Mouse (Mus musculus): Measurements from ENCODE around the gene Polr2l.
"Not testable (repeated sequence)": the region's sequence is repeated elsewhere in the genome, so short reads cannot be mapped to it uniquely, and the experiment has no call there.

Polr2l gene

DNA sequence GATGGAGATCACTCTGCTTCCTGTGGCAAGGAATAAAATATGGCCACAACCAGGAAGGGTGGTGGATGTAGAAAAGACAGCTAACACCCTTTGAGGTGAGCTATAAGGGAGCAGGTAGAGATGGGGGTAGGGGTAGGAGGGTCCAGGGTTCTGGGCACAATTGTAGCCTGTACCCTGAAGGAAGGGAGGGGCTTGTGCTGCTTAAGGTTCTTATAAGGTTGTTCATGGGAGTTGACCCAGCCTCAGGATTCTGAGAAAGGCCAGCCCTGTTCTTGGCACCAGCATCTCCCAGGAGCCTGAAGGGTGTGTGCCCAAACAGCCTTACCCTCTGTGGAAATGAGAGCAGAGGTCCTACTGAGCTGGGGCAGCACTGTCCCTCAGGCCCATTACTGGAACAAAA lies 23.0 kb downstream of the Polr2l start:
- DNase-seq (ENCODE audit: low spot score), result no peak

DNA sequence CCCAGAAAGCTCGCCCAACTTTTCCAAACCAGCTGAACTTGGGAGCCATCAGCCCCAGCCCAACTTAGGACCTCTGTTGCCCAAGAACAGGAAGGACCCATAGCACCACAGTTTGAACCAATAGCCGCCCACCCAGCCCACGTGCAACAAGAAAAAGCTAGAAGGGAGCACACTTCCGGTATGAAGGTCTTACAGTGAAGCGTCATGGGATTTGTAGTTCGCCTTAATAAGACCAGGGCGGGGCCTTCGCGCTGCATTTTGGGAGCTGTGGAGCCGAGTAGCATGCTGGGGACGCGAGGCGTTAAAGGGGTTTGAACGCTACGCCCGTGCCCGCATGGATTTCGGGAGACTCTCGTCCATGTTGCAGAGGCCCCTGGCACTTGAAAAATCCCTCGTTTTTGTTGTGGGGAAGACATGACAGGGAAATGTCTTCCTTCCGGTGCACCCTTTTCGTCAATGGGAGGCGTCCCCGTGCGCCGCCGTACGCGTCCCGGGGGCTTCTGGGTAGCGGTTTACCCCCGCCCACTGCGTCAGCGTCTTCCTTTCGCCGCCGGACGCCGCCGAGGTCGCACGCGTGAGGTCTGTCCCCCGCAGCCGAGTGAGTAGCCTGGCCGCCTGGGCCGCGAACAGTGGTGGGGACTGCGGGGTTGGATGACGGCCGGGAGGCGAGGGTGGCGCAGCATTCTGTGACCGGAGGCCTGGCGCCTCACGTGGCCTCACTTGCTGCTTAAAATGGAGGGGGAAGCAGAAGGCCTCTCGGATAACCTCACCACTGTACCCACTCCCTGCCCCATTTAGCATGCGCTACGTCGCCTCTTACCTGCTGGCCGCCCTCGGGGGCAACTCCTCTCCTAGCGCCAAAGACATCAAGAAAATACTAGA lies 27.6 kb downstream of the Polr2l start, which contains the start of gene Rplp2:
TSS of gene Rplp2 (plus strand) at position 261 of the 882 bp plus-strand sequence.
- peak; percentile 96 for DNase-seq (ENCODE audit: low spot score)

DNA sequence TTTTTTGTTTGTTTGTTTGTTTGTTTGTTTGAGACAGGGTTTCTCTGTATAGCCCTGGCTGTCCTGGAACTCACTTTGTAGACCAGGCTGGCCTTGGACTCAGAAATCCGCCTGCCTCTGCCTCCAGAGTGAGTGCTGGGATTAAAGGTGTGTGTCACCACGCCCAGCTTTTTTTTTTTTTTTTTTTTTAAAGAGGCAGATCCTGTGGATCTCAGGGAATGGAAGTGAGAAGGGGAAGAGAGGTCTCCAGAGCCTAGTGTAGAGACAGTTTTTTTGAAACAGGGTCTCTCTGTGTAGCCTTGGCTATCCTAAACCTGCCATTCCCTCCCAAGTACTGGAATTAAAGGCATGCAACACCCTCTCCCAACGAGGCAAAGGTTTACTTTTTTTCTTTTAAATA lies 28.6 kb downstream of the Polr2l start:
- not testable (repeated sequence) for DNase-seq (ENCODE audit: low spot score)

DNA sequence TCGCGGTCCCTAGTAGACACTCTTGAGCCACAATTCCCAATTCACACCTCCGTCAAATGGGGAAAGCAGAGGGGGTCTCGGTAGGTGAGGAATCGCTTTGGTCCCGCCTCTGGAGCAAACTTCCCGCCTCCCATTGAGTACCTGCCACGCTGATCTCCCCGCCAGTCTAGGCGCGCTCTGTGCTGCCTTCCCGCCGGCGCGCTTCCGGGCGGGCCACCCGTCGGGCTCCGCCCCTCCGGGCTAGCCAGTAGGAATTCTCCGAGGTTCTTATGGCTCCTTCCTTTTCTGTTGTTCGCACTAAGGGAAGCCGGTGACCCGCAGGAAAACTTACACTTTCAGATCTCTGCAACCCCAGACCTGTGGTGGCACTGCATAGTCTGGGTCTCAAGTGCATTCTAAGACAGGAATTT lies 31.1 kb downstream of the Polr2l start, which contains the start of gene Pidd1:
TSS of gene Pidd1 (minus strand) at position 198 of the 410 bp plus-strand sequence.
- DNase-seq (ENCODE audit: low spot score), result peak; percentile 91

DNA sequence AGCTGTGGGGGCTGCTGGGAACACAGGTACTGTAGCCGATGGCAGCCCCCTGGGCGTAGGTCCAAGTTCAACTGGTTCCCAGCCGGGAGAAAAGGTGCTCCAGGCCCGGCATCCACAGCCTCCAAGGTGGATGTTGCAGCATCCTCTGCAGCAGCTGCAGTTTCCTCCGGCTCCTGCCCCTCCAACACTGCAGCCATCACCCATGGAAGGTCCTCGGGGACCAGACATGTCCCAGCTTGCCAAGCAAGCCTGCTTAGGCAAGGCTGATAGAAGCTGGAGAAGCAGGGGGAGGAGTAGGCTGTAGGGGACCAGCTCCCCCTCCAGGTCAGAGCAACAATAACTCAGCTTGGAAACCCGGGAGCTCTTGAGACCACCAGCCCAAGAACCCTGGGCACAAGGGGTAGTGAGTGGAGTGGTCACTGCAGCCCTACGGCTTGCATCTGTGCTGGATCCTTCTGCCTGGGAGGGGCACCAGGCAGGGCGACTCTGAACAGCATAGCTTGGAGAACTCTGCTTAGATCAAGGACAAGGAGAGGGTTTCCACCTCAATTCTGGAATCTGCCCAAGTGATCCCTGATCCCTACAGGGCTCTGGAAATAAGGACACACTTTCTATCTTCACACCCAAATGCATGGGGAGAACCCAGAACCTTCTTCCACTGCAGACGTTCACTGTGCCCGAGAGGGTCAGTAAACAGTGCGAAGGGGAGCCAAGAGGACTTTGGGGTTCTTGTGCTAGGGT lies 31.7 kb downstream of the Polr2l start:
- peak; percentile 76 for DNase-seq (ENCODE audit: low spot score)

DNA sequence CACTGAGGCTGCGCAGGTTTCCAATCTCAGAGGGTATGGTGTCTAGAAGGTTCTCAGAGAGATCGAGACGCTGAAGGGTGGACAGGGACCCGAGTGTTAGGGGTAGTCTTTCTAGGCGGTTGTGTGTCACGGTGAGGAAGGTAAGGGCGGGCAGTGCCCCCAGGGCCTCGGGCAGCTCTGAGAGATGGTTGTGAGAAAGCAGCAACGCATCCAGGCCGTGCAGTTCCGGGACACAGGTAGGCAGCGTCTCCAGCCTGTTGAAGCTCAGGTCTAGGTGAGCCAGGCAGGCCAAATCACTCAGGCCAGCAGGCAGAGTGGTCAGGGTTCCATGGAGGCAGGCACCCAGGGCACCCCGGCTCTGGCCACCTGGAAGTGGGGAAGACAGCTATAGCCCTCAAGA lies 32.7 kb downstream of the Polr2l start:
- no peak for DNase-seq (ENCODE audit: low spot score)

DNA sequence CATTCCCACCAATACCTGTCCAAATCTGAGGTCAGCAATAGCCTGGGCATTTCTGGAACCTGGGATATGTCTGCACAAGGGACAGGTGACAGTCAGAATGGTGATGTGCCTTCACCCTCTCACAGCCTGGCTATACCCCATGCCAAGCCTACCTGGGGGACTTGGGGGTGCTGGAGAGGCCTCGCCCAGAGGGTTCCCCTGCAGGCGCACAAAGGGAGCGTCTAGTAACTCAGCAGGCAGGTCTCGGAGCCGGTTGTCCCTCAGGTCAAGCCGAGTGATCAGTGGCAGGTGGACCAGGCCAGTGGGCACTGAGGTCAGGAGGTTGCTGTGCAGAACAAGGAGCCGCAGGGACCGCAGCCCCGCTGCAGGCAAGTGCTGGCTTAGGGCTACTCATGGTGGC lies 33.5 kb downstream of the Polr2l start:
- no peak for DNase-seq (ENCODE audit: low spot score)

DNA sequence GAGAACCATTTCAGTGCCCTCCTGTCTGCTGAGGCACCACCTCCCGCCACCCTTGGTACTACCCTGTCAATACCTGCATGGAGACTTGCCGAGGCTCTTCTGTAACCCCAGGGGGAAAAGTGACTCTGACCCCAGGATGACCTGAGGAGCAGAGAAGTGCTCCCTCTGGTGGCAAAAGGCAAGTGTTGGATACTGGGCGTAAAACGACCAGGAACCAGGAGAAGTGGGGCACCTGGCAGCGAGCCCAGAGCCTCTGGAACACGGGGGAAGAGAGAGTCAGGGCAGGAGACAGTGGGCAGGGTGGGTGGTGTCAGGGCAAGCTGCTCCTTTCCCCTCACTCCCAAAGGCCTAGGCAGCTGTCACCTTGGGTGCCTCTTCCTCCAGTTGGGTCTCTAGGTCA lies 34.3 kb downstream of the Polr2l start:
- peak; percentile 73 for DNase-seq (ENCODE audit: low spot score)

DNA sequence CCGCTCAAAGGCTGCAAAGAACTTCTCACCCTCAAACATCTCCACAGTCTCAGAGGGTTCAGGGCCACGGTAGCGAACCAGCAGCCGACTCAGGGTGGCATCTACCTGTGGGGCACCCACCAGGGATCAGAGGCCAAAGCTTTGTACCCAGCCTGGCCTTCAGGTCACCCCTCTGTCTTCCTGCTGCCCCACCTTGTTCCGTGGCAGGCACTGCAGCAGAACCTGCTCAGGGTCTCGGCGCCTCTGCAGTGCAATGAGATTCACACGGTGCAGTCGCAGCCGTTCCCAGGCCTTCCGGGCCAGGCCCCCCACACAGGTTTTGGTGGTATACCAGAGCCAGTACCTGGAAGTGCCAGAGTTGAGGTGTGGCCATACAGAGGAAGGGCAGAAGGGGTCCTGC lies 35.1 kb downstream of the Polr2l start:
- no peak for DNase-seq (ENCODE audit: low spot score)

DNA sequence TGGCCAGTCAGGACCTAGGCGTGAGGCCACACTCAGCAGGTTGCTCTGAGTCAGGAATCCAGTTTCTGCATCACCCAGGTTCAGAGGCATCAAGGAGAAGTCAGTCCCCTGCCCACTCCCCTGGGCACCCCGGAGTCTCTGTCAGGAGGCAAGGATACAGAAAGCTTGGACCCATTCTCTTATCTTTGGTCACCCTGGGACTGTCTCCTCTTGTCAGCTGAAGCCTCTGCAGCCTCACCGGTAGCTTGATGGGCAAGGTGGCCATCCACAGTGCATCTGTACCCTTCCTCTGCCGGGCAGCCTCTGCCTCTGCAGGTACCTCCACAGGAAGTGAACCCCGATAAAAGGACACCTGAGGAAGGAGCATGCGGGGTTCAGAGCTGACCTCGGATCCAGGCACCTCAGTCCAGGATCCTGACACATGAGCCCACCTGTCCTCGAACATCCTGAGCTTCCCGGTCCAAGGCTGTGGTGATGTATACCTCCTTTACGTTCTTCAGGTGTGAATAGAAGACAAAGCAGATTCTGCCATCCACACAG lies 35.7 kb downstream of the Polr2l start:
- DNase-seq (ENCODE audit: low spot score), result no peak

DNA sequence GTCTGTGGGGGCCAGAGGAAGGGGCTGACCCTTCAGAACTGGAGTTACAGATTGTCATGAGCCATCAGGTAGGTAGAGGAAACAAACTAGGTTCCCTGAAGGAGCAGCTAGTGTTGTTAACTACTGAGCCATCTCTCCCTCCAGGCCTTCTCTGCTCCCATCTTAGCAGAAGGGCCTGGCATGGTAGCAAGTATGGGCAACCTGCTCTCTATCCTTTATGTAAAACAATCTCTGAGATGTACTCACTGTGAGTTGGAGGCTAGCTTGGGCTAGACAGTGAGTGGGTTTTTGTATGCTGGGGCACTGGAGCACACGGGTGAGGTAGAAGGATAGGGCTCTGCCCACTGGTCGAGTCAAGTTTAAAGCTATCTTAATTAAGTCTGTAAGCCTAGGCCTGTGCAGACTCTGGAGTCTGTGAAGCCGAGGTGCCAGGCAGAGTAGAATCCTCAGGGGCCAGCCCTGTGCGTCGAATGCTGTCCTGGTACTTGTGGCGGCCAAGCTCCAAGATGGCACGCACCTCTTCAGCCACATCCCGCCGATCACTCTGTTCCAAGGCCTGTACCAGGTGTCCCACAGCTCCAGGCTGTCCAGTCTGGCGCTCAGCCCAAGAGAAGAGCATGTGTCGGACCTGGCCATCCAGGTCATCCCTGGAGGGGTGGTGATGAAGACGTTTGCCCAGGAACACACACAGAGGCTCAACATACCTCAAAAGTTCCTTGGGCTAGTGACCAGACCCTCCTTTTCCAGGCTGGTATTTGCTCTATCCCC lies 36.5 kb downstream of the Polr2l start:
- DNase-seq (ENCODE audit: low spot score), result no peak

DNA sequence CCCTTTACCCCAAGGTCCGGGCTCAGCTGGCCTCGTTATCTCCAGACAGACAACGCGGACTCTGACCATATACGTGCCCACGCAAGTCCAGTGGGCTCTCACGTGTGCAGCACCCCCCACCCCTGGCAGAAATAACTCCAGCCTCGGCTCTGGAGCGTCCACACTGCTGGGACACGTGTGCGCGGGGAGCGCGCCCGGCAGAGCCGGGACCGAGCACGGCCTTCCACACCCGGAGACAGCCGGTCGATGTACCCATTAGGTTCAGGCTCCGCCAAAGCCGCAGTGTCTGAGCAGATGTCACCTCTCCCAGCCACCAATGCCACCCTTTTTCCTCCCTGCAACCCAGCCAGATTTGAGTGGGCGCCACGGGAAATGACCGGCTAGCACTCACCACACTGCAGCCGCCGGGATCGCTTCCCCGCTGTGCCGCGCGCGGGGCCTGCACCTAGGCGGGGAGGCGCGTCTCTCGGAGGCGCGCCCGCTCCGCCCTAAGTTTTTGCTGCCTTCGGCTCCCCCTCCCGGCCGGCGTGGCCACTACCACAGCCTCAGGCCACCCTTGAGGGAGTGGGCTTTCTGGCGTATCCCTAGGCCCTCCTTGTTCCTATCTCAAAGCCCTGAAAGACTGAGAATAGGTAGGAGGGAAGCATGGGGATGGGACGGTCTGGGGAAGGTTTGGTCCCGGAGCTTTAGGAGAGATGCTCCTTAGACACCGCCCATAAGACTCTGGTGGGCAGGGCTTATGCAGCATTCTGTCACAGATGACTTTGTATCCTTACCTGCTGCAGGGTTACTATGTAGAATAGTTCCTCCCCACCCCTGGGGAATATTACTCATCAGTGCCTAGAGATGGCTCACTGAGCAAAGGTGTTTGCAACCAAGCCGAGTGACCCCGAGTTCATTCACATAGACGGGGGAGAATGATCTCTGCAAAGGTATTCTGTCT lies 37.5 kb downstream of the Polr2l start, which contains the start of gene Slc25a22:
TSS of gene Slc25a22 (minus strand) at position 715 of the 943 bp plus-strand sequence.
- peak; percentile 92 for DNase-seq (ENCODE audit: low spot score)

DNA sequence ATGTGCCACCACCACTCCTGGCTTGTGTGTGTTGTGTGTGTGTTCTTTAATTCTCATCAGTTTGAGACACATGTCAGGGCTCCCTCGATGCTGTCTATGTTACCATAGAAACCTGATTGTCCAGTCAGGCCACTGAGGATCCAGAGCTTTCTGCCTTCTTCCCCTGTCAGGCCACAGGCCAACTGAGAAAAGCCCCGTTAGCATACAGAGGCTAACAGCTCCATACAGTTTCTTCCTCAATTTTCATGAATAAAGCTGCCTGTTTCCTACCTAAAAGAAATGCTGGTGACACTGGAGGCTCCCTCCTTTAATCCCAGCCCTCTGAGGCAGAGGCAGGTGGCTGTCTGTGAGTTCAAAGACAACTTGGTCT lies 38.4 kb downstream of the Polr2l start:
- DNase-seq (ENCODE audit: low spot score), result no peak

DNA sequence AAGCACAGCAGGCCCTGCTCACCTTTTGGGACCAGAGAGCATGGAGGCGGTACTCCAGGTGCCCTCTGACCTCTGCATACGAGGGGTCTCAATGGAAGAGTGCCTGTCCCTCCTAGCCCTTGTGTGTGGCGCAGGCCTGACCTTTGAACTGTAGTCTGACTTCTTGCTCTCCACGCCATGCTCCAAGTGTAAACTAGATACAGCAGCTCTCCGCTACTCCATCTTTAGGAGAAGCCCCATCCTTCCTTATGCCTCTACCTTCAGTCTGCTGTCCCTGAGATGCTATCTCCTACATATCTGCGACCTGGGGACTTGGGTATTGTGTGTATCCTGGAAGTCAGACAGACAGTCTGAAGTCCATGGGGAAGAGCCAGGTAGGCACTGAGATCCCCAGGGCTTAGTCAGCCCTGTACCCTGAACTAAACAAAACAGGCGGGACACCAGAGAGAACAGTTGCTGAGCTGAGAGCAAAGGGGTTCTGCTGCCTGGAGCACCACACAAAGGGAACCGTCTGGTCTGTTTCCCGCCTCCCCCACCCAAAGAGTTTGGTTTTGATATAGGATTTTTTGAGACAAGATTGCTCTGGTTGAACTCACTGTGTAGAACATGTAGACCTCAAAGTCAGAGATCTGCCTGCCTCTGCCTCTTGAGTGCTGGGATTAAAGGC lies 38.9 kb downstream of the Polr2l start:
- DNase-seq (ENCODE audit: low spot score), result no peak

DNA sequence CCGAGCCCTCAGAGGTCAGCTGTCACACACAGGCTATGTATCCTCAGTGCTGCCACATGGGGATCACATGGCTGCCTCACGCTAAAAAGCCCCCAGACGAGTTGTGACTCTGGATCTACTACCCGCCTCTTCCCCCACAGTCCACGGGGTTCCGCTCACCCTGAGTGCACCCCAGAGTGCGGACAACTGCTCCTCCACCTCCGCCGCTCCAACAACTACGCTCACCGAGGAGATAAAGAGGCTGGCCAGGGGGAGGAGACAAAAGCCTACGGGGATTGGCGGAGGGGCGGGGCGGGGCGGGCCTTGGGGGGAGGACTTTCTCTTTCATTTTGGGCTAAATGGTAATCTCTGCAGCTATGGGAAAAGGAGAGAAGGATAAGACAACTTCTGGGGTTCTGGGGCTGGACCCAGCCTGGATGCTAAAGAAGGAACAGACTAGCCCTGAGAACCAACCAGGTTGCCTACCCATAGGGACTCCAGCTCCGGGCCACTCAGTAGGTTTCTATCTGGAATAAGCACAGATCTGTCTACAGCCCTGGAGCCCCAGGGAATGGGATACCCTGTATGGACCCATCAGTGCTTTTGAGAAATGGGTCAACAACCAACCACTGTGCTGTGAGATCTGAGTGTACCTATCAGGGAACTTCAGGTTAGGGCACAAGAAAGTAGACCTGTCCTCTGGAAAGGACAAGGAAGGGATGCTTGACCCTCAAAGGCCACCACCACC lies 39.6 kb downstream of the Polr2l start:
- DNase-seq (ENCODE audit: low spot score), result peak; percentile 65

DNA sequence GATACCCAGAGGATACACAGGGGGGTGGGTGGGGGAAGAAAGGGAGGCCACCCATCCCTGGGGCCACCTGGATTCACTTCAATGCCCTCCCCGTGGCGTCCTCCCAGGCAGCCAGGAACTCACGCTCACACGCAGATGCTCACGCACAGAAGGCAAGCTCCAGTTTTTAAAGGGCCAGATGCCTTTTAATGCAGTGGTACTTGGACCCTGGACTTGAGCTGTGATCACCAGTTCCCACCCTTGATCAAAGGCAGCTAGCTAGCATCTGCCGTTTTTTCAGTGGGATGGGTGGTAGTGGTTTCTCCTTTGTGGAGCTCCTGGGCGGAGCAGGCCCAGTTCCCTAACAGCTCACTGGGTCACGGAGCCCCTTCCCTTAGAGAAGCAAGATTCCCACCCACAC lies 40.5 kb downstream of the Polr2l start:
- DNase-seq (ENCODE audit: low spot score), result peak; percentile 64

DNA sequence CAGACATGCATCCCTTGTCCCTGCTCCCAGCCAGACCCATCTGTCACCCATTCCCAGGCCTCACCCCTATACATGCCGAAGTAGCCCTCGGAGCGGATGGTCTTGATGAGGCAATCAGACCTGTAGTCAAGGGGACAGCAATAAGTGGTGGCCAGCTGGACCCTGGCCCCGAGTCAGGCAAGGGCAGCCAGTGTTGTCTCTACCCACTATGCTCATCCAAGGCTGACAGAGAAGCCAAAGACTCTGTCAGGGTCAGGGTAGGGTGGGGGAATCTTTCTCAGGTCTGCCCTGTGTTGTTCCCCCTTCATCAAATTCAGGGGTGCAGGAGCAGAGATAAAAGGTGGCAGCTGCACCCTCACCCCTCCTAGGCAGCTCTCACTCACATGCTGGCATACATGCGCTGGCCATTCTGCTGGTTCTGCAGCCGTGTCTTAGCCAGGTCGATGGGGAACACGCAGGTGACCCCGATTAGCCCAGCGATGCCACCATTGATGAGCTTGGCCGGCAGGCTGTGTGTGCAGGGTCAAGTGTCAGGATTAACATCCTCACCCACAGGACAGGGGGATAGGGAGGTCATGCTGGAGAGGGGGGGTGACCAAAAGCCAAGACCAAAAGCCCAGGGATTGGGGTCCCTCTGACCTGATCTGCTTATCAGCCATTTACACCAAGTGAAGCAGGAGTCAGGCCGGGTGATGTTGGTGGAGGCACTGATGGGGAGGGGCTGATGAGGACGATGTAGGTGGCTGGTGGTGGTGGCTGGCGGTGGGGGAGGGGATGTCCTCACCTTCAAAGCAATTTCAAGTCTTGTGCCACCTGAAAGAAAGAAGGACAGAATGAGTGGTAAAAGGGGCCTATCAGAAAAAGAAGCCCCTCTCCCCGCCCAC lies 41.2 kb downstream of the Polr2l start:
- no peak for DNase-seq (ENCODE audit: low spot score)

DNA sequence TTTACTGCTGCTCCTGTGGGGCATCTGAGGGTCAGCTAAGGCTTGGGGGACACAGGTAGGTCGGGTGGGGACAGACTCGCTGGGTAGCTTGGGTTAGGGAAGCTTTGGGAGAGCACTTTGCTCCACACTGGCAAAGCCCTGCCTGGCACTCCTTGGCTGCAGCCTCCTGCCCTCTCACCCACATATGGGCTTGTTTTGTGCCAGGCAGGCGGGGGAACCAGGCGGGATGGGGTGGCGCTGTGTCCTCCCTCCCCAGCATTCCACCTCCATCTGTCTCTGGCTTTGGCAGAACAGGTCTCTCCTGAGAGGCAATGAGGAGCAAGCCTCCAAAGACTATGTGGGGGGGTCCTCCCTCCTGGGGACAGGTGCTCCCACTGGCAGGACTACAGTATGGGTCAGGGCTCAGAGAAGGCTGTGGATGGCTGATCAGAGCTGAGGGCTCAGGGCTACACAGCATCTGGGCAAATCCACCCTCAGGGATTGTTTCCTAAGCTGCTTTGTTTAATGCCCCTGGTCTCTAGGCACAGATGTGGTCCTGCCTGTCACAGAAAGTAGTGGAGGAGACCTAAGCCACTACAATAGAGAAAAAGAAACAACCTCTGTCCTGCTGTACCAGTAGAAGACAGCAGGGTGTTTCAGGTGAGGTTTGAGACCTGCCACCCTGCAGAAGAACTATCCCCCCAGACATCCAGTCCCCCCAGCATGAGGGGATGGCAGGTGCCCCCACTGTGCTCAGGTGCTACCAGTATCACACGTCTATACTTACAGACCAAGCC lies 42.0 kb downstream of the Polr2l start:
- DNase-seq (ENCODE audit: low spot score), result no peak
